Mouse (Mus musculus): ENCODE results near the gene Sash3.
A peak's percentile ranks its signal among the peaks of the same experiment; 100 is the strongest.

Sash3 gene

DNA sequence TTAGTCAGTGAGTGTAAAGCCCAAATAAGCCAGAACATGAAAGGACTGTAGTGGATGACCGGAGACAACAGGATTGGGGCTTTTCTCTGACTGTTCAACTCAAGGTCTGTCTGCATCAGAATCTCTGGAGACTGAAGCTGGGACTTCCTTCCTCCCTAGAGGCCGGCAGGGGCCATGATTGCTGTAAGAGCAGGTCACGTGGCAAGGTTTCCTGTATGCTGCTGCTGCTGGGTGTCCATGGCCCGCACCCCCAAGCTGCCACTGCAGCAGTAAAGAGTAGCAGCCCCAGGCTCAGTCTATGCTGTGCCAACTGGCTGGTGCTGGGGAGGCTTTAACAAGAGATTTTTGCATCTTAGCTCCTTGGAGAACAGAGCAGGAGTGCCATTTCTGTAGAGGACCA is at the start of gene Sash3:
Sash3 (plus strand) TSS at position 175 of the 400 bp plus-strand sequence.
- DNase-seq: peak; percentile 43

DNA sequence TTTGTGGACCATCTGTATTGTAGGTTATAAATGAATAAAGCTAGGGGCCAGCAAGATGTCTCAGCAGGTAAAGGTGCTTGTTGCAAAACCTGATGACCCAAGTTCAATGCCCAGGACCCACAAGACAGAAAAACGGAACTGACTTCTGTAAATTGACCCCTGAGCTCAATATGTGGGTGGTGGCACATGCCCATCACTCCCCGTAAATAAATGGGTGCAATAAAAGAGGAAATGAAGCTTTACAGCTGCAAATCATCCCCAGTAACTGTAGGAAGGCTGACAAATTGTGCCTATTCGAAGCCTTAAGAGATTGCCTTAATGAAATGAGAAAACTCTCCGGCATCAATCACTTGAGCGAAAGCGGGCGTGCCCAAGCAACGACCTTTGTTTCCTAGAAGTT is 49.7 kb upstream of the Sash3 start:
- DNase-seq: no peak

DNA sequence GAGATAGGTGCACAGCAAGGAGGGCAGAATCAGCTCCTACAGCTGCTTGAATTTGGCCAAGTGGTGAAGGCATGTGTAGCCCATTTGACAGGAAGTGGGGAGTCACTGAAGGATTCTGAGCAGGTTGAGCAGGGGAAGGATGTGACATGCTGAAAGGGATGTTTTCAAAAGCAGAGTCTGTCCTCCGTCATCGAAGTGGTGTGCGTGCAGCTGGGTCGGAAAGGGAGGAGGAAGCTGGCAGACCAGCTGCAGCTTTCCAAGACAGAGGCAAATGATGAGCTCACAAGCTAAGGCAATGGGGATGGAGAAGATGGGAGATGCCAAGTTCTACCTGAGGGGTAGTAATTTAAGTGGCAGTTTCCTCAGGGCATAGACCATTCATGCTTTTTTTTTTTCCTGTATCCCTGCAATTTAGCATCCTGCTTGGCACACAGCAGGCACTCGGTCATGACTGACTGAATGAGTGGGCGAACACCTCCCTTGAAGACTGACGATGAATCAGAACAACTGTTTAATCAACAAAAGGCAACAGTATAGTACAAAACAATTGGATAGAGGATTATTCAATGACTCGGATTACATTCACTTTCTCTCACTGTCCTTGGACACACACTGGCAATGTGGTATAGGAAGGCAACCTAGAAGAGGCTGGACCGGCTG is 47.6 kb upstream of the Sash3 start:
- DNase-seq: no peak

DNA sequence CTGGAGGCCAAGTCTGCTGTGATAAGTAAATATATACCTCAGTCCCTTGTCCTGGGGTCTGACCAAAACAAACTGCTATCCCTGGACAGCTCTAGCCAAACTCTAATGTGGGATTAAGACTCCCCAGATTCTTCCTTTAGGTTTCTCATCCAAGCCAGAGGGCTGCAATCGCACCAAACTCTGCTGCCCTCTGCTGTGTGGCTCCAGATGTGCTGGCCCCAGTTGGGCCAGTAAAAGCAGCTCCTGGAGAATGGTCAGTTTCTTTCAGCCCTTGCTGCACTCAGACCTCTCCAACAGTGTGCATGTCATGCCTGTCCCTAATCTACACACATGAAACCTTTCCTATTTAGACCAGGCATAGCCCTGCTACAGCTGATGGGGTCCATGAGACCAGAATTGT is 46.4 kb upstream of the Sash3 start:
- DNase-seq: no peak

DNA sequence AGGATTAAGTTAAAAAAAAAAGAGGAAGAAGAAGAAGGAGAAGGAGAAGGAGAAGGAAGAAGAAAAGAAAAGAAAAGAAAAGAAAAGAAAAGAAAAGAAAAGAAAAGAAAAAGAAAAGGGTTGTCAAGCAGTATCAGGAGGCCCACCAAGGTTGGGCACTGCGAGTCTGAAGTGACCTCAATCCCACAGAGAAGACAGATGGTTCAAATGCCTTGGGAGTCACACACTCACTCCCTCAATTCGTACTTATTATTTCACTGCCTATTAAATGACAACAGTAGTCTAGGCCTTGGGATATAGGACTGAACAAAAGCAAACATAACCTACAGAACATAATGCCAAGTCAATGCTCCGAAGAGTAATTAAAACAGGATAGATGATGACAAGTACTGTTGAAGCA is 43.0 kb upstream of the Sash3 start:
- DNase-seq: no peak

DNA sequence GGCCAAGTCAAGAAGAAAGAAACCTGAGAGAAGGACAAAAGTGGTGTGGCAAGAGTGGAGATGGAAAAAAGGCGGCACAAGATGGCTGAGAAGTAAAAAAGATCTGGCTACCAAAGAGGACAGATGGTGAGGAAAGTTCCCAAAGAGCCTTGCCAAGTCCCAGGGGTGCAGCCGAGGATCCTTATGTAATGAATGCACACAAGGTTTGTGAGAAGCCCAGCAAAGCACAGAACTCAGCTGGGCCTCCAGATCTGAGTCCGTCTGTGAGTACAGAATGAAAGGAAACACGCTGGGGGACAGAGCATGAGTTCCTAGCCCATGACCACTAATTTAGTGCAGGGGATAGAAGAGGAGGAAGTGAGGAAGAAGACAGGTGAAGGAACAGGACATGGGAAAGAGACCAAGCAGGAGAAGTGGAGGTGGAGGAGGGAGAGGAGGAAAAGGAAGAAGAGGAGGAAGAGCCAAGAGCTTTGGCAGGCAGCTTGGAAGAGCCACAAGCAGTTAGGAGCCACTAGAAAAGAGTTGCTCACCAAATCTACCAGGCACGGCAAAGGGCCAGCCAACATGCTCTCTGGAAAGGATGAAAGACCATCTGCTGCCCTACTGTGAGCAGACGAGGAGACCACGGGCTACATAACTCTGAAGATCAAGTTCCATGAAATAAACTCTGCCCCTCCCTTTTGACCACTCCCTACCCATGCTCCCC is 41.3 kb upstream of the Sash3 start:
- no peak for DNase-seq

DNA sequence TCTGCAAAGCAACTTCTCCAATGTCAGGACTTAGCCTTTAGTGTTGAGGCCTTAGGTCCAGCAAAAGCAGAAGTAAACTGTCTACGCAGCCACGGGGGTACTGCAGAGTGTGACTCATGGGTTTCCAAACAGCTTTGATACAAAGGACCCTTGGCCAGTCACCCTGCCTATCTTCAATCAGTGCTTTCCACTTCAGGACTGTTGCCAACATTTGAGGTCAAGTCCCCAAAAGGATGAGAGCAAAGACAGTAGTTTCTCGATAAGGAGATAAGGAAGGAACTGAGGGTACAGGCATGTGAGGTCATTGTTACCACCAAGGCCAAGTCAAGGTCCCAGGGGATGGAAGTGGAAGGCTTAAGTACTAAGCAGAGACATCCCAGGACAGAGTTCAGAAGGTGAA is 40.0 kb upstream of the Sash3 start:
- DNase-seq: no peak

DNA sequence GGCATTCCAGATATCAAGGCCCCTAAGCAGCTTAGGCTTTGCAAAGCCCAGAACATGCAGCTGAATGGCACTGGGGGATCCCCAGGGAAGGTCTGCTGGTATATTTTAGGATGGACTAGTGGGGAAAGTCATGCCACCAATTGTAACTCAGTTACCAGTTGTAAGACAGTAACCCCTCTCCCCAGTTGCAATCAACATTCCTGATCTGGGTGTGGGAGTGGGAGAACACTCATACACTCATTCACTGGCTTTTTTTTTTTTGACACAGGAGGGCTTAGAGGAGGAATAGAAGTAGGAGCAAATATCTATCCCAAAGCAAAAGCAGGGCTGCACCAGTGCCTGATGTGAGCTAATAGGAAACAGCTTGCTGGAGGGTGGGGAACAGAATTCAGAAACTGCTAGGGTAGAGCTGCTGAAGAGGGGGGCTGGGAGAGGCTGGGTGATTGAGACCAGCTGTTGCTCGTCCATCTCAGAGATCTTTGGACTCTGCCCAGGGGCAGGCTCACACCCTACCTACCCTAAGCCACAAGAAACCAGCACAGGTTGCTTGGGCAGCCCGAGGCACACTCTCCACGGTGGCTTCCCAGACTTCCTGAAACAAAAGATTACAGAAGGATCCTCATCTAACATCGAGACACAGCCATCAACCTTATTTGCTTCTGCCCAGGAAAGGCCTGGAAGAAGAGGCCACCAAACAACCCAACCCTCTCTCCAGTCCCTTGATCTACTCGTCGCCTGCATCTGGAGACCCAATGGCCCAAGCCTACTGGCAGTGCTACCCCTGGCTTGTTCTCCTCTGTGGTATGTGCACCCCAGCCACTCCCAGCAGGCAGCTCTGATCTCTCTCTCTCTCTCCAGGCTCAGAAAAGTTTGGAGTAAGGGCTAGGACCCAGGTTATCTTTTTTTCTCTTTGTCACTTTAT is 37.6 kb upstream of the Sash3 start, which contains the start of gene Xpnpep2:
Xpnpep2 (plus strand) TSS at position 332 of the 922 bp plus-strand sequence.
- no peak for DNase-seq

DNA sequence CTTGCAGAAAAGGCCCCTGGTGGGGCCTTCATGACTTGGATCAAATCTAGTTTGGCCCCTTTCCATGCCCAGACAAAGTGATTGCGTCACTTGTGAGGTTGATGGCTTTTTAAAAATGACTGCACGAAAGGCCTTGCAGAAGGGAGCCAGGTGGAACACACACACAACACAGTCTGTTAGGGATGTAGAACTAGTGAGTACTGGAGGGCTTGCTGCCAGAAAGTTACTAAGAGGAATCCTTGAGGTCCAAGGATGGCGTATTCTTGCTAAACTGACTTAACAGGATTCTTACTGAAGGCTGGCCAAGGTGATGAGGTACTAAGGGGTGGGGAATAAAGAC is 37.0 kb upstream of the Sash3 start:
- DNase-seq: no peak

DNA sequence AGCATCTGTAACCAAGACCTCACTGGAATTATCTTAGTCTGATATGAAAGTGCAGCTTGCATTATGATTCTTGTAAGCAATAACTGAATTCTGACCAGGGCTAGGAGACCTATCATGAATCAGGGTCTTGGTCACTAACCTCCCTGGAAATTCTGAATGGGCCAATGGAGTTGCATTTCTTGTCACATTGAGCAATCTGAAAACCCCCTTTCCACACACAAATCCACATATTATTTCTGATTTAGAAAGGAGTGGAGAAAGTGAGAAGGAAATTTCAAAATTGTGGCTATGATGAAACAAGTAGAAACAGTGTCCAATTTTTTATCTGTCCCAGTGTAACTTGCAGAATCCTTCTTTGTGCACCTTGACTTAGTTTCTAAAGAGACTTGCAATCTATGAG is 26.9 kb upstream of the Sash3 start:
- DNase-seq: no peak

DNA sequence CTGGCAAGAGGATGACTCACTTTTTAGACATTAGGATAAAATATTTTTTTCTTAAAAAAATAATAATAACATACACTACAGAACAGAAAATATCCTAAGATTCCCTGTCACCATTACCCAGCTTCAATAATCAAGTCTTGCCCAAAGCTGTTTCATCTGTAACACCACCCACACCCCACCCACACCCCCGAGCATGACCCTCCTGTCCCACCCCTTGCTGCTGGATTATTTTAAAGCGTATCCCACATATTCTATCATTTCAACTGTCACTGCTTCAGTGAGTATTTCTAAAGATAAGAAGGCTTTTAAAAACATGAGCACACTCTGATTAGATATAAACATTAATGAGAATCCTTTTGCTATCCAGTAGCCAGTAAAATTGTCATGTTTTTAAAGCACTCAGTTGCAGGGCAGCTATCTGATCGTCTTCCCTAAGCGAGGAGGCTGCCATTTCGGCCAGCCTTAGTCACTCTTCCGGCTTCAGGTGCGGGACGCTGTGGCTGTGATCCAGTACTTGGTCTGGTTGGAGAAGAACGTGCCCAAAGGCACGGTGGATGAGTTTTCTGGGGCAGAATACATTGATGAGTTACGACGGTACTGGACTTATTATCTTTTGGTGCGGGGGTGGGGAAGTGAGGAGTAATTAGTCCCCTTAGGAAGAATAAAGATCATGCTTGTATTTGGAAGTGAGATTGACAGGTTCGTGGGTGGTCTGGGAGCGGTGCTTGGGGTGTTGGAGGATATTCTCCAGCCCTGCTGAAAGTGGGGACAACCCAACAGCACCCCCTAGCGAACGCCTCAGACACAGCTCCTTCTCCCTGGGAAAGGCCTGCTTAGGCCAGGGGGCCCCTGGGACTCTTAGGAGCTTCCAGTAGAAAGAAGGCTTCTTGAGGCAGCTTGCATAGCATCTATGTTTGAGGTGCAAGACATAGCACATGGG is 21.8 kb upstream of the Sash3 start:
- DNase-seq: peak; percentile 73

DNA sequence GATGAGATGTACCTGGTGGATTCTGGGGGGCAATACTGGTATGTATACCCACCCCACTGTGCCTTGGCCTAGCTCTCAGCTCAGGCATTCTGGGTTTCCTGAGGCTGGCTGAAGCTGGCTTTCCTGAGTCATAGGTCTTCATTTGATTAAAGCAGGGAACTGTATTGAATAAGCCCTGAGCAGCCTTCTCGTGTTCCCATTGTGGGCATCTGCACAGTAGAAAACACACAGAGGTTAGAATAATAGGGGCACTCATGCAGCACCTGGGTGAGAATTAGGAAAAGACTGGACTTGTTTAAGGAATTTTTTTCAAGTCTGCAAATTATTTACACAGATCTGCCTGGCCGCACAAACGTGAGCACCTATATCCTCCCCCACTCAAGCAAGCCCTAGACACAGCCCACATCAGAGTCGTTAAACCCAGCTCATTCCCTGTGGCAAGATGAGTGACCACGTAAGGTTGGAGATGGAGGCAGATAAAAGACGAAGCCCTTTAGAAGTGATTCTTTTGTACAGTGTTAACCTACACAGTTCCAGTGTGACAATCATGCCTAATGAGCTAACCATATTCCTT is 19.2 kb upstream of the Sash3 start:
- no peak for DNase-seq

DNA sequence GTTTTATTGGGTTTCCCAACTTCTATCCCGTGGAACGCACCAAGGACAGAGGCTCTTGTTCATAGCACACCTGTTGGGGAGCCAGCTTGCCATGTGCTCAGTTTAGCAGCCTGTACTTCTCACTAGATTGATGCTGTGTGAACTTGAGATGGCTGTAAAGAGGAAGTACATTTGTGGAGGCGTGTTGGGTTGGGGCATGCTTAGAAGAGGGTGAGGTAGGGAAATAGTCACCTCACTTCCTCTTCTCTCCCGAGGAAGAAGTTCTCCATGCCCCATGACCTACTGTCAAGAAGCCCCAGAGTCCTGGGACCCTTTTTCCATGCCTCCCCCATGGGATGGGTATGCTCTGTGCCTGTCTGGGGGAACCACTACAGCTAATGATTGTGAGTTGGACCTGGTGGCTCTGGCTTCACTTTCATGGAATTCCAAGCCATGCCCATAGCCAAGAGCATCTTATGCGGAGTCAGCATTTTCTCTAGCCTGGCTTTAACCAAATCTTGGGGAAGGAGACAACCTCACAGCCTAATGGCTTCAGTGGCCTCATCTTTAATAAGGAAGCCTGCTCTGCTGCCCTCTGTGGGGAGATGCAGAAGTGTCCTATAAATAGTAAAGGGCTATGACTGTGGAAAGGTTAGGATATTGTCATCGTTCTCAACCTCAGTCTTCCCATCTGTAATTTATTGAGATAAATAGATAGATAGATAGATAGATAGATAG is 18.6 kb upstream of the Sash3 start:
- DNase-seq: no peak

DNA sequence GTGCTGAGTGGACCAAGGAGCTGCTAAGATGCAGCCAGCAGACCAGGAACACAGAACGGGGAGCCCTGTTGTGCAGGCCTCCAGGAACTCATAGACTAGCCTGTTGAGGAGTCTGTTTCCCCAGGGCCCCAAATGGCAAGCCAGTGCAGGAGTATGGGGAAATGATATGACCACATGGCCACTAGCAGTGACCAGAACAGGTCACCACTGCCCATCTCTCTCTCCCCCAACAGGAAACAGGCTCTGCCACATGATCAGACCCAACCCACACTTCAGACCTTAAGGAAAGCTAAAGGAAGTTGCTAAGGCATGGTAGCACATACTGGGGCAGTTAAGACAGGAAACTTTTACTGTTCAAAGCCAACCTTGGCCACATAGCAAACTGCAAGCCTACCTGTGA is 17.1 kb upstream of the Sash3 start:
- no peak for DNase-seq

DNA sequence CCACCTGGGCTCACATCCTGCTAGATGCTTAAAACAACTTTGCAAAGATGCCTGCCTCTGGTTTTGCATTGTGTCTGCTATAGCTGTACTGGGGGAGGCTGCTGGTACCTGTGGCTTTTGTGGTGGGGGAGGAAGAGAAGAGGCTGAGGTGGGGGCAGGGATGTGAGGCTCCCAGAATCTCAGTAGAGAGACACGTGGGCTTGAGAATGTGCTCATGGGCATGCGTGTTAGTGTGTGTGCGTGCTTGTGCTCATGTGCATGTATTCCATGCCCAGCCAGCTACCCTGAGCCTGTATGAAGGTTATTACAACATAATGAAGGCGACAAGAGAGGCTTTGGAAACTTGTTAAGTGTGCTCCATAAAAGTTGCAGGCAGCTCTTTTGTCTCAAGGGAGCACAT is 9.3 kb upstream of the Sash3 start:
- no peak for DNase-seq

DNA sequence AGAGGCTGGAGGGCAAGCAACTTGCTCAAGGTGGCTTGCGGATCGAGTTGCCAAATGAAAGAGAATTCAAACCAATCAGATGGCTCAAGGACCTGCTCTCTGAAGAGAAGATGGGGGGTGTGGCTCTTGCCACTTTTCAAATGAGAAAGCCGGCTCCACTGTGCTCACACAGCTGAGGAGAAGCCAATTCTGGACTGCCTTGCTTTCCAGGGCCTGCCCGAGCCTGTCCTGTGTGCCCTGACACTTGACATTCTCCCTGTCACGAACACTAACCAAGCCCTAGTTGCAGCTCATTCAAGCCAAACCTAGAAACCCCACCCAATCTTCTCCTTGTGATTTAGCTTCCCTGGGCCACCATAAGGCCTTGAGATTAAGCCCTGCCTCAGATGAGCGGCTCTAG is 8.2 kb upstream of the Sash3 start:
- DNase-seq: no peak

DNA sequence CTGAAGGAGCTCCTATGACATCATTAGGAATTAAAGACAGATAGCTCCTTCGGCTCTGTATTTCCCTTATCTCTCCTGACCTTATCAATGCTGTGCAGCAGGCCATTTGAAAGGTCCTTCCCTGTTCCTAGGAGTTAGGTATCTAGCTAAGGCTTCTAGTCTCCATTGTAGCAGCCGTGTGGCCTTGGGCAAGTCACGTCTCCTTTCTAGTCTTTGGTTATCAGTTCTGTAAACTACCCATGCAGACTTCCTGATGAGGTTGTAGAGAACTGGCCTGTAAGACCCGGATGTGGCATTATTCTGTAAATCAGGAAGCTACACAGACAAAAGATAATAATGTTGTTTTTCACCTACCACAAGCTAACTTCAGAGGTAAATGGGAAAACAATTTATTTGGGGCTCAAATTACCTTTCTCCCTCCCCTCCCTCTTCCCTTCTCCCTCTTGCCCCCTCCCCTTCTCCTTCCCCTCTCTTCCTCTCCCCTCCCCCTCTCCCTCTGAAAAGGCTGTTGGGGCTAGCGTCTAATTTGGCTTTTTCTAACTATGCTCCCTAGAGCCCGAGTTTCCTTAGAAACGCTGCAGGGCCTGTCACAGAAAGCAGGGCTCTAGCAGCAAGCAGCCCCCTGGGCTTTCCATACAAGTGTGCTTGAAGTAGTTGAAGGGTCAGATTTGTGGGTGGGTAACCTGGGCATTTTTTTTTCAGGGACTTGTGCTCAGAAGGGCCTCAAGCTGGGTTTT is 7.5 kb upstream of the Sash3 start:
- DNase-seq: peak; percentile 49

DNA sequence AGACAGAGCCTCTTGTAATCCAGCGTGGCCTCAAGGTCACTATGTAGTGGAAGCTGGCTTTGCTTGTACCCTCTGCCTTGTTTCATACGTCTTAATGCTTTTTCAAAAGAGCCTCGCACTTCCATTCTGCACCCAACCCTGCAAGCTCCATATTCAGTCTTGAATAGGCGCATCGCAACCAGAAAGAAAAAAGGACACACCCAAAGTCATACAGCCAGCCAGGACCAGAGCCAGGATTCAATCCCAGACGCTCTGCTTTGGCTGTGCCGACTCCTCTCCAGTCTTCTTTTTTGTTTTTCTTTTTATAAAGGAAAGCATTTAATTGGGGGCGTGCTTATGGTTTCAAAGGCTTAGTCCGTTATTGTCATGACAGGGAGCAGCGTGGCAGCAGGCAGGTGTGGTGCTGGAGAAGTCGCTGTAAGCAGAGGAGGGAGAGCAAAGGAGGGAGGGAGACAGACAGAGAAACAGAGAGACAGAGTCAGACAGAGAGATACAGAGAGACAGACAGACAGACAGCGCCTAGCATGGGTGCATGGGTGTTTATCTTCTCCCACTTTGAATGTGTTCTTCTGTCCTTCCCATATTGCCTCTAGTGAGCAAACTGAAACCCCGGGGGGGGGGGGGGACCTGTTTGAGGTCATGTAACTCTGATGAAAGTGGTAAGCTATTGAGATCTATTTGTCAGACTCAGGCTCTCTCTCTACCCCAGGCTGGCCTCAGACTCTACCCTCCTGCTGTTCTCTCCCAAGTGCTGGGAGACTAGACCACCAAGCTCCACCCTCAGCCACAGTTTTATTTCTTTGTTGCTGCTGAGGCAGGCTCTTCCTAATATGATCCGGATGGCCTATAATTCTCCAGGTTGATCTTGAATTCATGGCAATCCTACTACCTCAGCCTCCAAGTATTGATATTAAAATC is 6.6 kb upstream of the Sash3 start:
- no peak for DNase-seq

DNA sequence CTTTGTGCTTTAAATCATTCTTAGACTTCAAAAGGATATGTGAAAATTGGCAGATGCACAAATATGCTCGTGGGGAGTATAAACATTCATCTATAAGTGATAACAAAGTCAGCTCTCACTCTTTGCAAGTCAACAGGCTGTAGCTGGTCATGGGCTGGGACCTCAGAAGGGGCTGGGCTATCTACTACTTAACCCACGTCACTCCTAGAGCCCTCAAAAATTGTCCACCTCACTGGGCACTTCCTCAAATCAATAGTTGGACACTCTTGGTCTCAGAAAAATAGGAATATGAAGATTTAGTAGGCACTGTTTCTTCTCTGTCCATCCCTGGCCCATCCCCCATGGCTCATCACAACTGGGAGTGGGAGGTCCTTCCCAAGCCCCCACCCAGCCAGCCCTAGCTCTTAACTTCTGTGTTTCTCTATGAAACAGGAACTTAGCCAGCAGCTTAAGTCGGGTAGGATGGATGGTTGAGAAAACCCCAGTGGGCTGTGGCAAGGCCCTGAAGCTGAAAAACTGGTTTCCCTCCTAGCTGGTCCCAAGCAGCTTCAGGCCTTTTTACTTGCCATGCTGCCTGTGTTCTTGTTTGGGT is 5.9 kb upstream of the Sash3 start:
- DNase-seq: no peak

Data from liver (tissue).